Mouse (Mus musculus) forebrain, embryonic 15.5 days (tissue): ENCODE data around the gene Rnaseh2b. TPM values are rescaled to one million over a fixed set of nuclear protein-coding genes. Genes with fewer than 3 reads are reported as not detected.
A peak's percentile ranks its signal among the peaks of the same experiment; 100 is the strongest.

Experiments
- ATAC-seq: fragments of 200-750 bp; cut with Nextera tagmentation; replicated peaks from 2 replicates; pipeline ENCODE4 v1.8.0; 2017; ENCODE audit warnings: mild to moderate bottlenecking, moderate TSS enrichment, moderate library complexity
- H3K27ac ChIP-seq: fragments of 300-500 bp; sonication (generic); replicated peaks from 2 replicates; pipeline ENCODE4 v1.5.1; 2015; ENCODE audit warnings: mild to moderate bottlenecking, inconsistent platforms
- H3K27me3 ChIP-seq: fragments of 300-500 bp; sonication (generic); 2 replicates; pipeline ENCODE4 v1.6.1; 2015; ENCODE audit warnings: inconsistent platforms
- H3K36me3 ChIP-seq: fragments of 300-500 bp; sonication (generic); 2 replicates; pipeline ENCODE4 v1.6.1; 2015; ENCODE audit warnings: mild to moderate bottlenecking, inconsistent platforms
- H3K4me1 ChIP-seq: fragments of 300-500 bp; sonication (generic); 2 replicates; pipeline ENCODE4 v1.6.1; 2015; ENCODE audit warnings: inconsistent platforms
- H3K4me2 ChIP-seq: fragments of 300-500 bp; sonication (generic); replicated peaks from 2 replicates; pipeline ENCODE4 v1.6.1; 2015; ENCODE audit warnings: mild to moderate bottlenecking, inconsistent platforms
- H3K4me3 ChIP-seq: fragments of 300-500 bp; sonication (generic); 2 replicates; pipeline ENCODE4 v1.5.1; 2015; ENCODE audit warnings: mild to moderate bottlenecking, inconsistent platforms
- H3K9ac ChIP-seq: fragments of 300-500 bp; sonication (generic); replicated peaks from 2 replicates; pipeline ENCODE4 v1.6.1; 2015; ENCODE audit warnings: mild to moderate bottlenecking, inconsistent platforms
- H3K9me3 ChIP-seq: fragments of 300-500 bp; sonication (generic); 2 replicates; pipeline ENCODE4 v1.6.1; 2016; ENCODE audit warnings: inconsistent platforms
- WGBS: fragments of 180-500 bp; shearing (Covaris S2); methylation state at CpG from one replicate; pipeline ENCODE4 v1.1.7; 2015; ENCODE audit warnings: mixed read lengths; 5-methylcytosine and 5-hydroxymethylcytosine counted together
- polyA plus RNA-seq: library from polyadenylated mRNA; unstranded; fragments of >200 nt; fragmentation: Nextera tagmentation; extraction: Ambion mirVana; gene quantifications from 2 replicates; pipeline ENCODE4 v1.2.1, GENCODE M21; 2015

Rnaseh2b gene
- polyA plus RNA-seq, 1 experiment from 2014 or later: 68.4 TPM

DNA sequence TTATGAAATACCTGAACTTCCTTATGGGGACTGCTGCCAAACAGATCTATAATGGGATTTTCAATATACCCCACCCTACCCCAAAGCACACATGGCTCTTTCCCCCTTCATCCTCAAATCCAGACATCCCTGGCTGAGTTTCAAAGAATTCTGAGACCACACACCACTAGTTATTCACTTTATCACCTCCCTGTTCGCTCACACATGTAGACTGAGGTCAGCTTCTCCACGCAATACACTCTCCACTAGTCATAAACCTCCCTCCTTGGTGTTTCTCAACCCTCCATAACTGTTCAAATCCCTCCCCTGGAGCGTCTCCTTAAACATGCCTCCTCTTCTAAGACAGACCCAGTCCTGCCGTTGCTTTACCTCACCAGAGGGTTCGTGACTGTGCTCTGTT lies 31.1 kb downstream of the Rnaseh2b start:
- Histone ChIP-seq H3K4me3 (no peak overlapping the region), H3K27me3 (no peaks in the 10 kb centered on the region), H3K9ac (no peak overlapping the region), H3K9me3 (no peaks in the 10 kb centered on the region), H3K4me1 (peaks cover 25% of the 10 kb centered on the region), H3K4me2 (no peak overlapping the region), H3K27ac (peak overlapping the region; percentile 61), H3K36me3 (no peaks in the 10 kb centered on the region)
- WGBS: 83% methylated on average over 5 of the region's 5 CpGs
- ATAC-seq: no peak

- H3K27me3 ChIP-seq: no peaks in the 10 kb centered on the region
- no peak overlapping the region for H3K9ac ChIP-seq
- no peak overlapping the region for H3K27ac ChIP-seq
- H3K4me3 ChIP-seq: no peak overlapping the region
- ATAC-seq: no peak
- no peaks in the 10 kb centered on the region for H3K36me3 ChIP-seq
- no peaks in the 10 kb centered on the region for H3K9me3 ChIP-seq
- peaks cover 25% of the 10 kb centered on the region for H3K4me1 ChIP-seq
- H3K4me2 ChIP-seq: no peak overlapping the region
- 92% methylated on average over 5 of the region's 5 CpGs for WGBS
Observed at GRCm38 (mm10) chr14:62324943-62325342, 32.6 kb downstream of the Rnaseh2b start.

GRCm38 (mm10) chr14:62326026-62326425 lies 33.6 kb downstream of the Rnaseh2b start:
- H3K9ac ChIP-seq: no peak overlapping the region
- no peaks in the 10 kb centered on the region for H3K27me3 ChIP-seq
- peaks cover 25% of the 10 kb centered on the region for H3K4me1 ChIP-seq
- H3K36me3 ChIP-seq: no peaks in the 10 kb centered on the region
- no peak overlapping the region for H3K27ac ChIP-seq
- no peaks in the 10 kb centered on the region for H3K9me3 ChIP-seq
- no peak overlapping the region for H3K4me2 ChIP-seq
- no peak overlapping the region for H3K4me3 ChIP-seq
- WGBS: 77% methylated on average over 3 of the region's 3 CpGs
- ATAC-seq: no peak

GRCm38 (mm10) chr14:62327171-62327570 lies 34.8 kb downstream of the Rnaseh2b start:
- peaks cover 33% of the 10 kb centered on the region for H3K4me1 ChIP-seq
- no peaks in the 10 kb centered on the region for H3K27me3 ChIP-seq
- WGBS: 12% methylated on average over 2 of the region's 2 CpGs
- H3K4me3 ChIP-seq: no peak overlapping the region
- ATAC-seq: 0 out of 2 replicates have a peak, but pooled peaks have one; percentile 20
- H3K9me3 ChIP-seq: no peaks in the 10 kb centered on the region
- no peak overlapping the region for H3K4me2 ChIP-seq
- H3K27ac ChIP-seq: peak overlapping the region; percentile 19
- no peaks in the 10 kb centered on the region for H3K36me3 ChIP-seq
- no peak overlapping the region for H3K9ac ChIP-seq

- 47% methylated on average over 6 of the region's 6 CpGs for WGBS
- ATAC-seq: no peak
Observed at GRCm38 (mm10) chr14:62328606-62329005, 36.2 kb downstream of the Rnaseh2b start.

DNA sequence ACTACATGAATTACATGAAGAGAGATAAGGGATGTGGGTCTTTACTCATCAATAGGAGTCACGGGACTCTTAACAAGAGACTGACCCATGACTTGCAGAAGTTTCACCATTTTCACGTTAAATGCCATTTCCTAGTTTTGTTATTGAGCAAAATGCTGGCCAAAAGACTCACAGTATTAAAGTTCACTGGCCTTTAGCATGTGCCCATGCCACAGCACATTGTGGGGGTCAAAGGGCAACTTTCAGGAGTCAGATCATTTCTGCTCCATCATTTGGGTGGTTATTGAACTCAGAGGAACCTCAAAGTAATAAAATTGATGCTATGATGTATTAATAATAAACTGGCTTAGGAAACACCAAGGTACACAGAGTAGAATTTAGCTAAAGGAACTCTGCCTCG lies 37.2 kb downstream of the Rnaseh2b start:
- Histone ChIP-seq H3K9me3 (no peaks in the 10 kb centered on the region), H3K27ac (no peak overlapping the region), H3K36me3 (no peaks in the 10 kb centered on the region), H3K4me1 (peaks cover 45% of the 10 kb centered on the region), H3K9ac (no peak overlapping the region), H3K4me3 (no peak overlapping the region), H3K27me3 (no peaks in the 10 kb centered on the region), H3K4me2 (no peak overlapping the region)
- ATAC-seq: no peak
- 83% methylated on average over 3 of the region's 3 CpGs for WGBS

More at GRCm38 (mm10) chr14:62328606-62329005, 36.2 kb downstream of the Rnaseh2b start:
- Histone ChIP-seq H3K4me1 (peaks cover 40% of the 10 kb centered on the region), H3K36me3 (no peaks in the 10 kb centered on the region), H3K27ac (no peak overlapping the region), H3K9me3 (no peaks in the 10 kb centered on the region), H3K9ac (no peak overlapping the region), H3K27me3 (no peaks in the 10 kb centered on the region), H3K4me2 (no peak overlapping the region), H3K4me3 (no peak overlapping the region)

DNA sequence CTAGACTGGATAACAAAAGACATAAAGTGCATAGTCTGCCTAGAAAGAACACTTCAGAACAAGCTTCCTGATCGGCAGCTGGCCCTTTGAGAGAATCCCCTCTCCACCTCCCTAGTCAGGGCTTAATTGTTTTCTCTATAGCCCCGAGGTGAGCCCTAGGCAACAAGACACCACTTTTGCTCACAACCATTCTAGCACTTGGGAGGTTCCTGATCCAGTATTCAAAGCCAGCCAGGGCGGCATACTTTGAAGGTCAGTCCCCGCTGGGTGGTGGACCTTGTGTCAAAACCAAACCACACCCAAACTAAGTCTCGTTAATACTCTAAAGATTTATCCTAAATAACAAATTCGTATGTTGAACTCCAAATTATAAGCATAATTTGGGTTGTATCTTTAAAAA lies 39.1 kb downstream of the Rnaseh2b start:
- Histone ChIP-seq H3K4me1 (peaks cover 39% of the 10 kb centered on the region), H3K4me2 (peak overlapping the region; percentile 85), H3K9me3 (no peaks in the 10 kb centered on the region), H3K27me3 (no peaks in the 10 kb centered on the region), H3K4me3 (peak overlapping the region; percentile 89), H3K36me3 (no peaks in the 10 kb centered on the region), H3K27ac (peak overlapping the region; percentile 94), H3K9ac (peak overlapping the region; percentile 83; the same call in 1 of the 2 replicates)
- 8% methylated on average over 6 of the region's 6 CpGs for whole genome bisulfite sequencing
- no peak for ATAC-seq

DNA sequence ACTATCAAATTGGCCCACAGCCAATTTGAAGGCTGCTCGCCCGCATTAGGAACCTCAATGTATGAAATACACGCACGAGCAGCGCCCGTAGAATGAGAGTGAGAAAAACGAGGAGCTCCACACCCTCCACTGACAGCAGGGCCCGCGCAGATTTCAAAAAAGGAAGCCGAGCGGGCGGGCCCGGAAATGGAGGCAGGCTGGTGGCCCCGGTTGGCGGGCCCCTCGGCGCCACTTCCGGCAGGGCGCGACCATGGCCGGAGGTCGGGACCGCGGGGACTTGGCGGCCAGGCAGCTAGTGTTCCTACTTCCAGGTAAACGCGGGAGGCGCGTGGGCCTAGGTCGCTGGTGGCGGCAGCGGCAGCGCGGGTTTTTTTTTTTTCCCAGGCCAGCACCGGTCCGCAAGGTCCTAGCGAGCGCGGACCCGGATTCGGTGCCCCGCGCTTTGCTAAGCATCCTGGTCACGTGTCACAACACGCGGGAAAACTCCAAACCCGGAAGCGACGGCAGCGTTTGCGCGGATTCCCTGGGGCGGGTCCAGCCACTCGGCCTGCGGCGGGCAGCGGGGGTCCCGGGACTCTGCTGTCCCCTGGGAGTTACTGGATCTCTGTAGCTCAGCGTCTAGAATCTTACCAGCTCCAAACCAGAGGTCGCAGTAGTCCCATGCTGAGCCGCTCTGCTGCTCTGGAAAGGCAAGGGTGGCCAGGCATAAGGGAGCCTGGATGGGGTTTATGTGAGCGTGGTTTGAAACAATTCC lies 39.7 kb downstream of the Rnaseh2b start:
- ATAC-seq: peak; percentile 85
- Histone ChIP-seq H3K4me2 (peak overlapping the region; percentile 85), H3K27ac (peak overlapping the region; percentile 94), H3K4me3 (peak overlapping the region; percentile 89), H3K4me1 (peaks cover 34% of the 10 kb centered on the region), H3K27me3 (no peaks in the 10 kb centered on the region), H3K9ac (peak overlapping the region; percentile 83), H3K9me3 (no peaks in the 10 kb centered on the region), H3K36me3 (no peaks in the 10 kb centered on the region)
- under 1% methylated on average over 62 of the region's 62 CpGs for WGBS

DNA sequence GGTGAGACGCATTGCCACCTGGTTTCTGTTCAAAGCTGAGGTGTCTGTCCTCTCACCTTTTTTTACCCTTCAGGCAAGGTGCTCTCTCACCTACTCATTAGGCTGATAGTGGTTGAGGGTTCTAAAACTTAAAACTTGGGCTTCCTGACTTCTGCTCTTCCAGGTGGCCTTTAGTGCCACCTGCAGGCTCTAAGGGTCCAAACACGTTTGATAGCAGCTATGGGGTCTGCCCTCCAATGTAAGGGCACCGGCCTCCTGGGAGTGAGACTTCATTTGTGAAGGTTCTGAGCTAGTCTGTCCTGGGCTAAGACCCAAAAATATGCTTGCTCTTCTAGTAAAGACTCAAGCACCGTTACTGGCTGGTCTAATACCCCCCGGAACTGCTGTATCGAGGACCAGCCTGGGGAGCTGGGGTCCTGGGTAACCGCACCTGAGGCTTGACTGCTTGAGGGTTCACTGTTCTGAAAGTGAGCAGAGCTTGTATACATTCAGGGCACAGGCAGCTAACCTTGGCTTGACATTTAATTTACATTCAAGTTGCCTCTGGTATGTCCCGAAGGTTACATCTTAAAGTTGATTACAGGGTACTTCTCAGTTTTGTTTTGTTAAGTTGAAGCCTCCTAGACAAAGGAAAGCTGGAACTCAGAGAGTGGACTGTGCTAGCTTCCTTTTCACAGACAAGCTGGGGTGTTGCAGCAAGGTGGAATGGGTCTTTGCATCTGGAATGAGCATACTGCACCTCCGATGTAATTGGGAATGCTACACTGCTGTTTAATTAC lies 41.7 kb downstream of the Rnaseh2b start:
- no peaks in the 10 kb centered on the region for H3K9me3 ChIP-seq
- no peak for ATAC-seq
- 78% methylated on average over 9 of the region's 9 CpGs for WGBS
- no peak overlapping the region for H3K27ac ChIP-seq
- H3K4me2 ChIP-seq: no peak overlapping the region
- H3K4me1 ChIP-seq: peaks cover 25% of the 10 kb centered on the region
- no peaks in the 10 kb centered on the region for H3K36me3 ChIP-seq
- no peak overlapping the region for H3K4me3 ChIP-seq
- H3K9ac ChIP-seq: no peak overlapping the region
- H3K27me3 ChIP-seq: no peaks in the 10 kb centered on the region

GRCm38 (mm10) chr14:62339196-62339595 lies 46.8 kb downstream of the Rnaseh2b start:
- ATAC-seq: no peak
- Histone ChIP-seq H3K27me3 (no peaks in the 10 kb centered on the region), H3K36me3 (no peaks in the 10 kb centered on the region), H3K9ac (no peak overlapping the region), H3K9me3 (no peaks in the 10 kb centered on the region), H3K4me1 (peaks cover 20% of the 10 kb centered on the region), H3K27ac (no peak overlapping the region), H3K4me3 (no peak overlapping the region), H3K4me2 (no peak overlapping the region)
- 96% methylated on average over 1 of the region's 1 CpGs for whole genome bisulfite sequencing

DNA sequence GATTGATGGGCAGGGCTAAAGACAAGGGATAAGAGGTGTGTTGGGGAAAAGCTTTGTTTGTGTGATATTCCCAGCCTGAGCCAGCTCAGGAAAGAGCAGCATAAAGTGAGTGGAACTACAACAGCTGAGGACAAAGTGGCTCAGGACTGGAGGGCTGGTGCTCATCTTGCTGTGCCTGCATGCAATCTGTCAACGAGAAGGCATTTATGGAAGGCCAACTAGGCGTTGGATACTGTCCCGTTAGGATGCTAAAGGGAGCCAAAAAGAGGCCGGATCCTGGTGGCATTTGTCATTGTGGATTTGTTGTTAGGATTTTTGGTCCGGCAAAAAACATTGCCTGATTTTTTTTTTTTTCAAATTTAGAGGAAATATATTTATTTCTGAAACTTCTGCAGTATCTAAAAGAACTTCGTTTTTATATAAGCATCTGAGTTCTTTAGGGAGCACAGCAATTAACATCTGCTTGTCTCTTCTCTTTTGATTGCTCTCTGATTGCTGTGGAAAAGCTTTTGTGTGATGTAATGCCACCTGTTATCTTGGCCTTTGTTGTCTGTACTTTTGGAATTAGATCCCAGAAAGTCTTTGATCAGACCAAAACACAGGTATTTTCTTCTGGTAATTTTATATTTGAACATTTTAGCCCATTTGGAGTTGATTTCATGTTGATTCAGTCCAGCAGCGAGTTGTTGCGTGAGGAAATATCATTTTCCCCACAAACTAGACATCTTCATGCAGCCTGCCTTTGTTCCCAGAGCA lies 49.7 kb downstream of the Rnaseh2b start:
- Histone ChIP-seq H3K4me2 (no peak overlapping the region), H3K9ac (no peak overlapping the region), H3K4me1 (peaks cover 25% of the 10 kb centered on the region), H3K9me3 (no peaks in the 10 kb centered on the region), H3K27me3 (no peaks in the 10 kb centered on the region), H3K4me3 (no peak overlapping the region), H3K27ac (peak overlapping the region; percentile 72), H3K36me3 (no peaks in the 10 kb centered on the region)
- WGBS: 48% methylated on average over 8 of the region's 8 CpGs
- no peak for ATAC-seq
